ENCODE assay signal across 8 mouse cellular contexts in genomic region chr17:26042599-26043248, GRCm38 (mm10). TPM values are rescaled to one million over a fixed set of nuclear protein-coding genes. Genes with fewer than 3 reads are reported as not detected.
DNase-seq lines count a peak whose midpoint lies in the region; ATAC-seq and TF ChIP-seq lines count a peak whose summit lies in the region.

No protein-coding gene starts in this region.

- no peaks in the 10 kb centered on the region for H3K27me3 ChIP-seq in testis, adult 2 months (ENCODE audit: control insufficient read depth, insufficient read depth, low read length)
- no peaks in the 10 kb centered on the region for H3K27me3 ChIP-seq in liver, embryonic 11.5 days (replicated peaks; ENCODE audit: control insufficient read depth, insufficient read depth, low read length)

- peak; percentile 72 for ATAC-seq in frontal cortex, adult (ENCODE audit: low TSS enrichment)
- ATAC-seq in liver, embryonic 11.5 days (replicated peaks; ENCODE audit: low FRiP score), result no peak

- no peak overlapping the region for H3K9ac ChIP-seq in liver, embryonic 11.5 days (ENCODE audit: low read depth, low read length)

- WGBS in liver, embryonic 11.5 days, result 84% methylated on average over 13 of the region's 13 CpGs

- H3K27ac ChIP-seq in testis, adult 2 months (ENCODE audit: control insufficient read depth, insufficient read depth, low read depth, low read length), result peak overlapping the region; percentile 10; the same call in 1 of the 2 replicates
- no peak overlapping the region for H3K27ac ChIP-seq in liver, embryonic 11.5 days (ENCODE audit: low read depth, low read length)

- intact Hi-C loops in left cerebral cortex, postnatal 14 days (cut with DNase I), result loop anchor here (5.0 kb wide), 1 partner anchor 50 kb away; the partner anchor contains the start of gene Decr2

- H3K36me3 ChIP-seq in testis, adult 2 months (ENCODE audit: control insufficient read depth, insufficient read depth, low read length), result no peaks in the 10 kb centered on the region
- no peaks in the 10 kb centered on the region for H3K36me3 ChIP-seq in liver, embryonic 11.5 days (ENCODE audit: control insufficient read depth, insufficient read depth, low read length)

- no peak overlapping the region for H3K4me2 ChIP-seq in liver, embryonic 11.5 days

- no peak for DNase-seq in frontal cortex, postnatal 25 days (ENCODE audit: low spot score in 2 of 2)
- DNase-seq in testis, postnatal 14 days (ENCODE audit: low spot score), result no peak
- DNase-seq in left cerebral cortex, postnatal 14 days (ENCODE audit: low spot score in 2 of 2), result peak; percentile 39 to 77
- DNase-seq in liver, embryonic 11.5 days (ENCODE audit: low spot score), result no peak
- no peak for DNase-seq in B cell, adult 2 months
- no peak for DNase-seq in thymus, postnatal 10 days (ENCODE audit: low spot score in 2 of 2)

- no peak for TF ChIP-seq POLR2A in testis, adult 2 months (IDR thresholded peaks at IDR 0.05; ENCODE audit: control insufficient read depth, low read depth, low read length)

- no peaks in the 10 kb centered on the region for H3K4me1 ChIP-seq in testis, adult 2 months (ENCODE audit: control insufficient read depth, insufficient read depth, low read length)
- no peaks in the 10 kb centered on the region for H3K4me1 ChIP-seq in liver, embryonic 11.5 days (replicated peaks; ENCODE audit: control insufficient read depth, insufficient read depth, low read length)

- TF ChIP-seq CTCF in testis, adult 2 months (IDR thresholded peaks at IDR 0.05; ENCODE audit: control insufficient read depth, insufficient read depth, insufficient replicate concordance, low read depth, low read length), result no peak

- H3K9me3 ChIP-seq in liver, embryonic 11.5 days (ENCODE audit: control insufficient read depth, low read length), result no peaks in the 10 kb centered on the region

- H3K4me3 ChIP-seq in testis, adult 2 months (ENCODE audit: control insufficient read depth, low read depth, low read length), result no peak overlapping the region
- no peak overlapping the region for H3K4me3 ChIP-seq in liver, embryonic 11.5 days (ENCODE audit: low read depth, low read length)

RNA-seq across cellular contexts. Expression of gene Rab11fip3, which starts 26.6 kb away (rescaled TPM):
- 35.2 and 37.5 TPM in 2 replicates for polyA plus RNA-seq in testis, adult 2 months (2012; rRNA removed)
- 10 to 100 TPM; 80.5 to 85.2 TPM for total RNA-seq in left cerebral cortex, postnatal 14 days (2021)
- polyA plus RNA-seq in liver, embryonic 11.5 days (2014; fragmentation: Nextera tagmentation; extraction: Ambion mirVana), result 7.0 and 7.6 TPM in 2 replicates

RNA-seq across cellular contexts. Expression of gene Decr2, which starts 47.4 kb away (rescaled TPM):
- 9.8 and 12.0 TPM in 2 replicates for polyA plus RNA-seq in testis, adult 2 months (2012; rRNA removed)
- 10 to 100 TPM; 24.3 to 26.3 TPM for total RNA-seq in left cerebral cortex, postnatal 14 days (2021)
- polyA plus RNA-seq in liver, embryonic 11.5 days (2014; fragmentation: Nextera tagmentation; extraction: Ambion mirVana), result 18.2 and 20.1 TPM in 2 replicates

RNA-seq across cellular contexts. Expression of gene Nme4, which starts 52.7 kb away (rescaled TPM):
- polyA plus RNA-seq in testis, adult 2 months (2012; rRNA removed), result 5.3 and 5.4 TPM in 2 replicates
- 1 to 10 TPM; 2.6 to 3.4 TPM for total RNA-seq in left cerebral cortex, postnatal 14 days (2021)
- polyA plus RNA-seq in liver, embryonic 11.5 days (2014; fragmentation: Nextera tagmentation; extraction: Ambion mirVana), result 111 and 120 TPM in 2 replicates

RNA-seq across cellular contexts. Expression of gene Capn15, which starts 57.1 kb away (rescaled TPM):
- 20.1 and 22.1 TPM in 2 replicates for polyA plus RNA-seq in testis, adult 2 months (2012; rRNA removed)
- 10 to 100 TPM; 46.5 to 50.0 TPM for total RNA-seq in left cerebral cortex, postnatal 14 days (2021)
- polyA plus RNA-seq in liver, embryonic 11.5 days (2014; fragmentation: Nextera tagmentation; extraction: Ambion mirVana), result 23.0 and 27.4 TPM in 2 replicates

Comparison
In these comparisons a context has a peak if more than half of its experiments do, and no peak if none do; other contexts are left out.
1. DNase-seq: peak in left cerebral cortex, postnatal 14 days (2 of 2); none in frontal cortex, postnatal 25 days (0 of 2), testis, postnatal 14 days (single experiment), liver, embryonic 11.5 days (single experiment), B cell, adult 2 months (0 of 2) and thymus, postnatal 10 days (0 of 2).
2. RNA of gene Nme4, which starts 52.7 kb away (polyA plus RNA-seq): 111 to 120 TPM in liver, embryonic 11.5 days; 5.3 to 5.4 TPM in testis, adult 2 months; every median in the first group is over 10 times any median in the second.